Mouse (Mus musculus) layer of hippocampus, adult 2 months (tissue): Measurements from ENCODE around the gene Chsy1. TPM values are rescaled to one million over a fixed set of nuclear protein-coding genes. Genes with fewer than 3 reads are reported as not detected.
"Not testable (repeated sequence)": the region's sequence is repeated elsewhere in the genome, so short reads cannot be mapped to it uniquely, and the experiment has no call there.

Experiments
- DNase-seq, 2 experiments: peaks; one replicate each; pipeline ENCODE4 v3.0.0; 2022; ENCODE audit warnings: low spot score in 2 of 2
- H3K27ac ChIP-seq: fragments of 200-600 bp; 2 replicates; pipeline ENCODE4 v1.8.1; 2022
- H3K4me3 ChIP-seq: fragments of 200-600 bp; 2 replicates; pipeline ENCODE4 v1.8.1; 2022; ENCODE audit warnings: mild to moderate bottlenecking
- CTCF ChIP-seq: fragments of 200-600 bp; conservative IDR thresholded peaks from 2 replicates; pipeline ENCODE4 v1.8.1; 2022; ENCODE audit warnings: antibody characterized with exemption, mild to moderate bottlenecking, moderate library complexity
- total RNA-seq, 2 experiments: library from RNA; stranded (reverse); gene quantifications; 2 replicates each; pipeline ENCODE4 v1.2.3; 2021

Gene Chsy1
- total RNA-seq, 2 experiments from 2014 or later: 14.2 to 14.6 TPM

GRCm38 (mm10) chr7:66178101-66178500, 68.8 kb downstream of the Chsy1 start:
- no peak overlapping the region for H3K4me3 ChIP-seq
- no peak for TF ChIP-seq CTCF
- peak overlapping the region; percentile 44 for H3K27ac ChIP-seq
- DNase-seq: no peak

DNA sequence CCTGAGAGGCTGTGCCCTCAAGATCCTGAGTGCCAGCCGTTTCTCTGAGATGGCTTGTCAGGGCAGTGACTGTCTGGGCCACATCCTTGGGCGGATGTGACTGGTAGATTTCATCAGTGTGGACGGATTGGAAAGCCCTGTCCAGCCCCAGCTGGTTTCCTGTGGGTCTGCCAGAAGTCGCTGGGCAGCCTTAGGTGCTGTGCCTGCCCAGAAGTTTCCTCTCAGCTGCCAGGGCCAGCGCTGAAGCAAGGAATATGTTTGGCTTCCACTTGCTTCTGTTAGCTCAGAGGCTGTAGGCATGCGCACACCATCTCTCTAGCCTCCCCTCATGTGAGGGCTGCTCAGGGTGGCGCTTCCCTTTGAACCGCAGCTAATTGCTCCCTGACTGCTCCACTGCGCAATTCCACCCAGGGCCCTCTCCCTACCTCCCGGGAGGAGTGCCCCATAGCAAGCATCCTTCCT, 69.8 kb downstream of the Chsy1 start:
- Histone ChIP-seq H3K4me3 (no peak overlapping the region), H3K27ac (peak overlapping the region; percentile 65)
- TF ChIP-seq CTCF: no peak
- DNase-seq: peak; percentile 30 to 55

DNA sequence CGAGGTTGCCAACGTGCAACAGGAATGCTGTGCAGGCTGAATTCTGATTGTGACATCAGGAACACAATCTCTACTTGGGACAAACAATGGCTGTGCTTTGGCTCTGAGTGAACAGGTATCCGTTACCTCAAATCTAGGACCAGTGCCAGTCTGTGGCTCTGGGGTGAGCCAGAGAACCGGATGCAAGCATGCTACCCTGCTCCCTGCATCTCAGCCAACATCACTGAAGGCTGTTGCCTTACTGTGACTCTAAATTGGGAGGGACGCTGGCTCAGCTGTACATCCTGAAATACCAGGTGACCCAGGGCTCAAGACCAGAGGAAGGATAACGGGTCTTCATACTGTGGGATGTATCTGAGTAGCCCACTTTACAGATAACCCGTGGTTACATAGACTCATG, 70.4 kb downstream of the Chsy1 start:
- Histone ChIP-seq H3K27ac (peak overlapping the region; percentile 65), H3K4me3 (no peak overlapping the region)
- no peak for DNase-seq
- TF ChIP-seq CTCF: no peak

- Histone ChIP-seq H3K4me3 (no peak overlapping the region), H3K27ac (peak overlapping the region; percentile 65; the same call in 1 of the 2 replicates)
- TF ChIP-seq CTCF: no peak
- no peak for DNase-seq
Observed at GRCm38 (mm10) chr7:66180260-66180659, 70.9 kb downstream of the Chsy1 start.

- H3K4me3 ChIP-seq: no peak overlapping the region
- no peak for DNase-seq
- no peak overlapping the region for H3K27ac ChIP-seq
- no peak for TF ChIP-seq CTCF
Observed at GRCm38 (mm10) chr7:66180711-66181365, 71.5 kb downstream of the Chsy1 start.

- no peak overlapping the region for H3K4me3 ChIP-seq
- peak; percentile 29 for TF ChIP-seq CTCF
- H3K27ac ChIP-seq: no peak overlapping the region
- DNase-seq: no peak
Observed at GRCm38 (mm10) chr7:66182075-66182715, 72.9 kb downstream of the Chsy1 start.

DNA sequence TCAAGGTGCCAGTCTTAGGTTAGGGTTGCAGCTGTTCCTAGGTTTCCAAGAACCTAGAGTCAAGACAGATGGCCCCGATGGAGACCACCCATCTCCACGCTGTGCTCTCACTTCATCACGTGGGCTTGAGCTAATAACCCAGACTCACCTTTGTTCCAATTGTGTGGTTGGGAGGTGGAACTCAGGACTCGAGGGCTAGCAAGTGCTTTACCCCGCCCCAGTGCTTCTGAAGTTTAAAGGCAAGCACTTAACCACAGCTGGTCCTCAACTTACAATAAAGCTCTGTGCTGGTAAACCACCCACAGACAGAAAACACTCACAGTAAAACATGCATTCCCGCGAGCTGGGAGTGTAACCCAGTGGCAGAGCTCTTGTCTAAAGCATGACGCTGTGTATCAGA, 74.1 kb downstream of the Chsy1 start:
- DNase-seq: no peak
- no peak for TF ChIP-seq CTCF
- Histone ChIP-seq H3K4me3 (no peak overlapping the region), H3K27ac (no peak overlapping the region)

GRCm38 (mm10) chr7:66184026-66184425, 74.7 kb downstream of the Chsy1 start:
- Histone ChIP-seq H3K4me3 (no peak overlapping the region), H3K27ac (no peak overlapping the region)
- DNase-seq: no peak
- no peak for TF ChIP-seq CTCF

DNA sequence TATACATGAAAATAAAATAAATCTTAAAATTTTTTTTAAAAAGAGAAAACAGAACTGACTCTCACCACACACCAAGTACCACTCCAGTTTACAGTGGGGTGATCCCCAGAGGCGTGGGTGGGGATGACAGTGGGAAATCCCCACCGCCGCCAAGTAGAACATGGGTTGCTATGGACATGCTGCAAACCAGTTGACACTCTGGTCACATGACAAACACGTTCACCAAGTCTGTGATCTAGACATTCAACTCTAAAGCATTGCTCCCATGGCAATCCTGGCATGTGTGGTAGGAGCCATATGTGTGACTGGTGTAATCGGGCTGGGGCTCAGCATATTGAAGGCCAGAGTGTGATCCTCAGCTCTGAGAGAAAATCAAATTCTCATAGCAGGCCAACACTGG, 76.1 kb downstream of the Chsy1 start:
- DNase-seq: no peak
- H3K27ac ChIP-seq: no peak overlapping the region
- no peak for TF ChIP-seq CTCF
- no peak overlapping the region for H3K4me3 ChIP-seq

DNA sequence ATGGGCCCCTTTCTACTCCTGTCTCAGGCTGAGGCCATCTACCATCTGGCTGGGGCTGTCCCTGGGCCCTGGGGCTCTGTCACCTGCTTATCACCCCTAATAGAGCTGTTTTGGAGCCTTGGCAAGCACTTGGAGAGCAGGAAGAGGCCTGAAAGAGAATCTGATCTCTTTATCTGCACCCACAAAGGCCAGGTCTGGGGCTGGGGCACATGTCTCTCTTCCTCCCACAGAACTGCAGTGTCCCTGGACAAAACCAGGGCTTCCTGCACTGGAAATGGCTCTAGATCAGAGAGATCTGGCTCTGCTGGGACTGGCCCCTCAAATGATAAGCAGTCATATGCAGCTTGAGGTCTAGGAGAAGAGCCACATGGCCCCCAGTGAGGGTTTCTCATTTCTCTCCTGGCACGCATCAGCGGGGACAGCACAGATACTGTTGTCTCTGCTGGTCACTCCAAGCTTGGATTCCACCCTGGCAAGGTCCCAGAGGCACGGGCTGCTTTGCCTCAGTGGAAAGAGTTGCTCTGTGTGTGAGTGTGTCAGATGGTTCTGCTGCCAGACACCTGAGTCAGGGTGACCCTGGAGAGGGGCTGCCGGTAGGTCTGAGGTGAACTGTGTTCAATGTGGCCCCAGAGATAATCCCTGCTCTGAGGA, 78.4 kb downstream of the Chsy1 start:
- H3K27ac ChIP-seq: no peak overlapping the region
- DNase-seq: no peak
- TF ChIP-seq CTCF: no peak
- H3K4me3 ChIP-seq: no peak overlapping the region

DNA sequence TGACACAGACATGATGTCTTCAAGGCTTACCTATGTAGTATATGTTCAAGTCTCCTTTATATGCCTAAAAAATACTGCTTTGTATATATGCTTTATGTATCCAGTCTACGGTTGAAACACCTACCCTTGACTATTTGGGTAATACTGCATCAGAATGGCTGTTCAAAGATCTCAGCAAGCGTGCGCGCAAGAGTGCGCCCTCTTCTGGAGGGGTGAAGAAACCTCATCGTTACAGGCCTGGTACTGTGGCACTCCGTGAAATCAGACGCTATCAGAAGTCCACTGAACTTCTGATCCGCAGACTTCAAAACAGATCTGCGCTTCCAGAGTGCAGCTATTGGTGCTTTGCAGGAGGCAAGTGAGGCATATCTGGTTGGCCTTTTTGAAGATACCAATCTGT, 81.1 kb downstream of the Chsy1 start:
- peak; percentile 63 for TF ChIP-seq CTCF
- H3K27ac ChIP-seq, DNase-seq: not testable (repeated sequence)

GRCm38 (mm10) chr7:66194511-66194910, 85.2 kb downstream of the Chsy1 start:
- no peak for DNase-seq
- Histone ChIP-seq H3K27ac (no peak overlapping the region), H3K4me3 (no peak overlapping the region)
- no peak for TF ChIP-seq CTCF

More for the DNA sequence above, 81.1 kb downstream of the Chsy1 start:
- not testable (repeated sequence) for H3K4me3 ChIP-seq

DNA sequence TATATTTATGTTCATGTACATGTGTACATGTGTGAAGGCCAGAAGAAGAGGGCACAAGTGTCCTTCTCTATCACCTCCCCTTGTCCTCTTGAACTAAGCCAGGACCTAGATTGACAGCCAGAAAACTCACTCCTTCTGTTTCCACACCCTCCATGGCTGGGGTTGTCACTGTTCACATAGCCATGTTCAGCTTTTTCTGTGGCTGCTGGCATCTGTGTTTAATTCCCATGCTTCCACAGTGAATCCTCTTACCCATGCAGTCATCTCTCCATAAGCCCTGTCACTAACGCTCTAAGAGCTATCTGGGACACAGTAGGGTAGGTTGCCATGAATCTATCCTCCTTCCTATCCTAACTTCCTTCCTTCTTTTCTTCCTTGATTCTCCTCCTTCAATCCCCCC, 86.6 kb downstream of the Chsy1 start:
- no peak overlapping the region for H3K27ac ChIP-seq
- DNase-seq: no peak
- no peak overlapping the region for H3K4me3 ChIP-seq
- no peak for TF ChIP-seq CTCF
